Mouse (Mus musculus) CD4-positive, CD25-positive, alpha-beta regulatory T cell, adult 2 months (primary cell): ENCODE data around the gene Snx14.
A peak's percentile ranks its signal among the peaks of the same experiment; 100 is the strongest.

Experiments
- DNase-seq: peaks from one replicate; pipeline ENCODE4 v3.0.0-alpha.2; 2012; ENCODE audit warnings: low read depth, low spot score

Gene Snx14

GRCm38 (mm10) chr9:88380542-88380941 is 58.2 kb downstream of the Snx14 start:
- no peak for DNase-seq

DNA sequence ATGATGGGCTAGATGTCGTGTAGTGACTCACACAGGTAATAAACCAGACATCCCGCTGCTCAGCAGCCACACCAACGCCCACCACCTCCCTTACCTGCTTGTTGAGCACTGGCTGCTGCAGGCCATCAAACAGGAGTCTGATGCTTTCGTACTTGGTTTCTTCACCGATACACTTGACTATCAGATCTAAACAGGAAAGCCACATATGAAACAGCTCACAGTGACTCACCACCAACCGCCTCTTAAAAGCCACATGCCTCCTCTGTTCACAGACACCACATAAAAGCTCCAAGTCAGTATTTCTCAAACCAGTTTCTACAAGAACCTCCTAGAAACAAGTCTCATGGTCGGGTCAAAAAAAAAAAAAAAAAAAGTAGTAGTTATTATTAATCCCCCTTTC is 58.7 kb downstream of the Snx14 start:
- peak; percentile 82 for DNase-seq

DNA sequence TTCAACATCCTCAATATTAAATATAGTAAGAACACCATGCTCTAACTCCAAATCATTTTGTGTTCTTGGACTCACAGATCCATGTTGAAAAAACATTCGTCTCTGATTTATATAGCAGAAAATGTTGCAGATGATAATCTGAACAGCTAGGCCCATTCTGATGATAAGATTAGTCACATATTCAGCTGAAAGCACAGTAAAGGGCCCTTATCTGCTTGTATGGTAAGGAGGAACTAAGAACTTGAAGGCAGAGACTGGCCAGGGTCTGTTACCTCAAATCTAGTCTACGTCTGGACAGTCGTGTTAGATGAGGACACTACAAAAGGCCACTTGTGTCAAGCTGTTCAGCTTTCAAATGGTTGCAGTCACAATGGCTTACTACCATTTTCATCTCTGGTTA is 59.7 kb downstream of the Snx14 start:
- DNase-seq = no peak

- no peak for DNase-seq
Observed at GRCm38 (mm10) chr9:88377483-88377882, 61.3 kb downstream of the Snx14 start.

DNA sequence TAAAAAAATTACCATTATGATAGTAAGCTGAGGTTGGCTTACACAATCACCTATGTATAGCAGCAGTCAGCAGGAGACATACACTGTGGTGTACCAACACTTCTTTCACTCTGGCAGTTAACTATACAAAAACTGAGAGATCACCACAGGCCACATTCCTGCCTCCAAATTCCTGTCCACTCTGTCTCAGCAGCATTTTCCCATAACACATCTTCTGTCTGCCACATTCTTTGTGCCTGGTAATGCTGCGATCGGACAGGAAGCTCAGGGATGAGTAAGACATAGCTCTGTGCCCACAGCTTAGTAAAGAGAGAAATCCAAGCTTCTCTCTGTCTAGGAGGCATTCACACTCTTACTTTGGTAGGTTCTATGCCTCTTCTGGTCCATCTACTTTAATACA is 65.8 kb downstream of the Snx14 start:
- DNase-seq = no peak

GRCm38 (mm10) chr9:88371201-88371600 is 67.6 kb downstream of the Snx14 start:
- no peak for DNase-seq

DNA sequence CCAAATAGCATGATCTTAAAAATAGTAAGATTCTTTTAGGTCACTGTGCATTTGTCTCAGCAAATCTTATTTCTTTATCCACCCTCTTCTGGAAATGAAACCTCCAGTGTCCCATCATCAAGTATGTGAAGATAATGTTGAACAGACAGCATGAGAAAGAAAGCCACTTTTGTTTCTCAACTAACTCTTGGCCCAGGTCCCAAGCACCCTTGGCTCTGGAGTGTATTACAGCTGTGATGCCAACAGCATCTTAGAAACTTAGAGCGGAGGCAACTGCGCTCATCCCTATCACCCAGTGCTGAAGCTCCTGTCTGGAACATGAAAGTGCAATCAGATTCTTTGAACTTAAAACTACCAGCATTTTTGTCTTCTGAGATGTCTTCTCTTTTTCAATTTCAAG is 69.1 kb downstream of the Snx14 start:
- DNase-seq = no peak

DNA sequence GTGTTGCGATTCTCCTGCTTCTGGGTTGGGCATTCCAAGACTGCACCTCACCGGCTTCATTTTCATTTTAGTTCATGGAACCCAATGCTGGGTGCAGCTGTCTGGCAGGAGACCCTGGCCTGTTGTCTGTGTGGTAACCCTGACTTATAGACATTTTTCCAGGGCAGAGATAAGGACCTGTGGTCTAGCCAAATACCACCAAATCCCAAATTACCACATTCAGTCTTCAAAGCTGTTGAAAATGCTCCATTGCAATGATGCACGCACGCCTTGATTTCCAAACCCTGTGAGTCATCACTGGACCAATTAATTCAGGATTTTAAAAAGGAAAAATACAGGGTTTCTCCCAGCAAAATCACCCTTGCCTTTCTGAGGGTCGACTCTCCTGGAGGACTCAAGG is 70.3 kb downstream of the Snx14 start:
- no peak for DNase-seq

- no peak for DNase-seq
Observed at GRCm38 (mm10) chr9:88367751-88368150, 71.0 kb downstream of the Snx14 start.

- DNase-seq = no peak
Observed at GRCm38 (mm10) chr9:88367322-88367721, 71.4 kb downstream of the Snx14 start.

DNA sequence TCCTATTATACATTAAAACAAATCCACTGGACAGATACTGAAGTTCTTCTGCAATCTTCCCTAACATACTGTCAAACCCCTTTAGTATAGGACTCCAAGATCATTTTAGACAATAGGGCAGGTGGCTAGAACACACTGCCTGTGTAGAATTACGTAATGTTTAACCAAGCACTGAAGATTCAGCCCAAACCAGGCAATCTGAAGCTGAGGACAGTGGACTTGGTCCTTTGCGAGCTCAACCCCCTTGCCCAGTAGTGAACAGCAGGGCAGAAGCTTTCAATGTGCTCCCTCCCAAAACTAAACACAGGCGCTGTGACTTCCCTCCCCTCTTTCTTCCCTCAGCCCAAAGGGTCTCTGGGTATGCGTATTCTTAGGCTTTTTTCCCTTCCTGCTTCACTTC is 71.9 kb downstream of the Snx14 start:
- no peak for DNase-seq

DNA sequence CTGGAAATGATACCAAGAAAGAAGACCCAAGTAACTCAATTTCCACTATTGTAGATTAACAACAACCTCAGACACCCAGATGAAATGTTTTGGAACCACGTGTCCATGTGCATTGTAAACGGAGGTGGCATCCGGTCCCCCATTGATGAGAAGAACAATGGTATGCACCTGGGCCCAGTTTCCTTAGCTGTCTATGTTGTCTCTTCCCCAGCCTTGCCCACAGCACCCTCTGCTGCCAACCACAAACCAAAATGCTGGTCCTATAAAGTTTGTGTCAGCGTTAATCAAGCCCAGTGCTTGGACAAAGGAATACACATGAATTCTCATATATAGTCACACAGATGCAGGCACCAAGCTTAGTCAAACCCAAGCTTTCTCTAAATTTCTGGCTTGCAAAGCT is 72.5 kb downstream of the Snx14 start:
- peak; percentile 58 for DNase-seq

DNA sequence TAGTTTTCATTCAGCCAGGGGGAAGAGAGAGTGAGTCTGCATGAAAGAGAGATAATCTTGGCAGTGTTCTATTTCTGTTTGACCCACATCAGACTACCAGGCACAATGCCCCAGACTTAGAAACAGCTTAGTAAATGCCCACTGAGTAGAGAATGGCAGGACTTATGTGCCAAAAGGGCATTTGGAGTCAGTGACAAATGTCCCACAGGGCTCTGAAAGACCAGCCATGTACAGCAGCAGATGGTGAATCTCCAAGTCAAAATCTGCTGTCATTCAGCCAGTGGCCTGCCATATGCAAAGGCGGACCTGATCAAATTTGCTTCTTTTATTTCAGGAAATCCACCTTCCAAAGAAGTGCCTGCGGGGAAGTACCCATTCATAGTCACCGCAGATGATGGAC is 75.7 kb downstream of the Snx14 start:
- no peak for DNase-seq

DNA sequence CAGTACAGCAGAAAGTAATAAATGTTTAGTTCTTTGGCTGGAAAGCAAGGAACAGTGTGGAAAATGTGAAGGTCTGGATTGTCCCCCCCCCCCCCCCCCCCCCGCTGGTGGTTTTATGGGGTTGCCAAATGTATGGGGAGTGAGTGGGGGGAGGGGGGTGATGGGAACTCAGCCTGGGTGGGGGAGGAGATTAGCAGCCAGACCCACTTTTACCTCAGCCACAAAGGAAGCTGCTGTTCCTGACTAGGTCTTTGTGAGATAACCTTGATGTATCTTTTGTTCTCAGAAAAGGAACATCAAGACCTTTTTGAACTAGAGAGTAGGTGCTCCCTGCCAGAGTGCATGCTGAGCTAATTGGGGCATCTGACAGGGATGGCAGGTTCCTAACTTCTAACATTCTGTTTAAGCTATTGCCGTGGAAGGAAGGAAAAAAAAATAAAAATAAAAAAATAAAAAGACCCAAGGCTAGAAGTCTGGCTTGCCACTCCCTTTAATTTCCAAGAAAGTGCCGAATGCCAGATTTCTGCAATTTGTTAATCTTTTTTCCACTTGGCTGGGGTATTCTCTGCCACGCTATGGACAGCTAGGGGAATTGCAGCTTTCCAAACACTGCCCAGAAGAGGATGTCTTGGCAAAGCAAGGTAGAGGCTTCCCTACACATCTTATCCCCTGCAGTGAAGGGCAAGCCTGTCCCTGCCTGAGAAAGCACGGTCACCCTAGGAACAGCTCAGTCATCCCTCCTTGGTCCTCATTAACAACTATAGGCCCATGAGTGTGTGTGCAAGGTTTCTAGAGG is 76.5 kb downstream of the Snx14 start:
- peak; percentile 40 for DNase-seq

DNA sequence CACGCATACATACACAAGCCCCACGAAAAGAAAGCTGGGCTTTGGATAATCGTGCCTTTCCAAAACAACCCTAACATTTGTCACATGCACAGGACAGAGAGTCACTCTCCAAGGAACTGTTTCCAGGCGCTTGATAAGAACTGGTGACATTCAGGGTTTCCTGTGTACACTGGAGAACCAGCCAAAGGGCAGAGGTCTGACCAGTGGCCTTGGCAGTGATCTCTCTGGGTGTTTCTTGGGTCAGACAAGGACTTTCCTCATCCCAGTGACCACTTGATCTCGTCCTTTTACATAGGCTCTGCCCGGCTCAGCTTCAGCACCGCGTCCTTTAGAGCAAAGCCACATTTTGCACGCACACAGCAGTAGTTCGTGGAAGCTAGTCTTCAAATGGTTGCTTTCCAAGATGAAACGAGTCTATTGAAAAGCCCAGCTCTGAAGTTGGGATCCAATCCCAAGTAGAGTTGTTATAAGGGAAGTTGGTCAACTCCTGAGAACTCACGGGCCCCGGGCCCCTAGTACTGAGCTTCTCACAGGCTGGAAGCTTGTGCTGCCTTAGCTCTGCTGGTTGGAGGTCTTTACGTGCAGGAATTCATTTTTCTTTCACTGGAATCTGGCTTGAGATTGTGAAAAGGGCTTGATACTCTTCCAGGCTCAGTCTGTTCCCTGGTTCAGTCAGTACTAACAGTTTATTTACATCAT is 77.4 kb downstream of the Snx14 start:
- no peak for DNase-seq

DNA sequence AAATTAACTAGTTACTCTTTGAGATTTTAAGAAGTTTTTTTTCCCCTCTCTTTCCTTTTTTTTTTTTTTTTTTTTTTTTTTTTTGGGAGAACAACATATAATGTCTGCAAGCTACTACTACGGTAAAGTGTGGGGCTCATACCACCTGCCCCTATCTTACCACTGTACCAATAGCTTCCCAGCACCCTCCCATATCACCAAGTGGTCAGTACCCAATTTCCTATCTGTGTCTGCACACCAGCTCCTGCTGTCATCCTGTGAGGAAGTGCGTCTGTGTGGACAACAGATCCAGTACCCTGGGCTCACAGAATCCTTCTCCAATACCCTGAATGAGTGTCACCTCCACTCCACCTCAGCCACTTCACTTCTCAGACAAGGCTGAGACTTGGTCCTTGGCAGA is 79.6 kb downstream of the Snx14 start:
- DNase-seq = no peak

GRCm38 (mm10) chr9:88357173-88357572 is 81.6 kb downstream of the Snx14 start:
- peak; percentile 60 for DNase-seq

- no peak for DNase-seq
Observed at GRCm38 (mm10) chr9:88353459-88353858, 85.3 kb downstream of the Snx14 start.

DNA sequence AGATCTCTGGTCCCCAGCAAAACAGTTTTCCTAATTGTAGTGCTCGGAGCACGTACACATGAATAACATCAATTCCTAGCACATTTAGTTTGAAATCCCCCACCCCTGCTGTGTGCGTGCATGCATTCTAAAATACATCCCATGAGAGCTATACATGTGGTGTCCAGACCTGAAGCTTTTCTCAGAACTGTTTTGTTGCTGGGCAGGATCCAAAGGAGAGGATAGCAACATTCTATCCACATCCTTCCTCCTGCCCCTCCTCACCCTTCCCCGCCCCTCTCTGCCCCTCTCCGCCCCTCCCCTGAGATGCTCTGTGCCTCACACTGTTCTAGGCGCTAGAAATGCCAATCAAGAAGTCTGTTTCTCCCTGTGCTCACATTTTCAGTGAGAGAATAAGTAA is 86.0 kb downstream of the Snx14 start:
- no peak for DNase-seq

GRCm38 (mm10) chr9:88351163-88351562 is 87.6 kb downstream of the Snx14 start:
- no peak for DNase-seq

DNA sequence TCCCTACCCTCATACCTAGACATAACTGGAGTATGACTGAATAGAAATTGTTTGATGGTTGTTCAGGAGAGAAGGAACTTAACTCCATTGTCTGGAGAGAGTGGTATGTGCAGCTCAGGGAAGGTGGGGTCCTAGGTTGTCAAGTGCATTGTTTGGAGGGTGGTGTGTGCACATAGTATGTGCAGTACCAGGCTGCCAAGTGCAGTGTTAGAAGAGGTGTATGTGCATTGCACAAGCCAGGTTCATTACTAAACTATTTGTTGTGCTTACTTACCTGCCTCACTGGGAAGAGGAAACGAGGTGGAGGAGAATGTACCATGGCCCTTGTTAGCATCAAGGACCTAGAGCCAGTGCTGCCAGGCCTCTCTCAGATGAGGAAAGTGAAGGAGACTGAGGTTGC is 88.4 kb downstream of the Snx14 start:
- DNase-seq = no peak

DNA sequence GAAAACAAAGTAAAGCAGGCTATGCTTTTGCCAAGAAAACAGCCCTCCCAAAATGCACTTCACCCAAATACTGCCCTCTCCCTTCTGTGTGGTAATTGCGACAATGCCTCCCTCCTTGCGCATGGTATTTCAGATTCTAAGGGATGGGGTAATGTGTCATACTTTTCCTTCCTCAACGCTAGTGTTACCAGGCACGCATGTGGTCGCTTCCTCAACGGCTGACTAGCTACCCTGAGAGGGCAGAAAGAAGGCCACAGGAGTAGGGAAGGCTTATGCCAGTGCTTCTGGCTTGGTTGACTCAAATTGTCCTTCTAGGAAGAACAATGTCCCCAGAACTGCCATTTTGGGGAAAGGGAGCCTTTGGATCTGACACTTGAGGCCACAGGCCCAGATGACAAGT is 90.1 kb downstream of the Snx14 start:
- no peak for DNase-seq

- DNase-seq = no peak
Observed at GRCm38 (mm10) chr9:88346857-88347256, 91.9 kb downstream of the Snx14 start.
